Mouse (Mus musculus) NIH3T3 (cell line): ENCODE measurements around the gene Ppm1m.

Source experiments
- DNase-seq: peaks from one replicate; pipeline ENCODE4 v3.0.0-alpha.2; 2012; ENCODE audit warnings: low read depth

The Ppm1m gene

DNA sequence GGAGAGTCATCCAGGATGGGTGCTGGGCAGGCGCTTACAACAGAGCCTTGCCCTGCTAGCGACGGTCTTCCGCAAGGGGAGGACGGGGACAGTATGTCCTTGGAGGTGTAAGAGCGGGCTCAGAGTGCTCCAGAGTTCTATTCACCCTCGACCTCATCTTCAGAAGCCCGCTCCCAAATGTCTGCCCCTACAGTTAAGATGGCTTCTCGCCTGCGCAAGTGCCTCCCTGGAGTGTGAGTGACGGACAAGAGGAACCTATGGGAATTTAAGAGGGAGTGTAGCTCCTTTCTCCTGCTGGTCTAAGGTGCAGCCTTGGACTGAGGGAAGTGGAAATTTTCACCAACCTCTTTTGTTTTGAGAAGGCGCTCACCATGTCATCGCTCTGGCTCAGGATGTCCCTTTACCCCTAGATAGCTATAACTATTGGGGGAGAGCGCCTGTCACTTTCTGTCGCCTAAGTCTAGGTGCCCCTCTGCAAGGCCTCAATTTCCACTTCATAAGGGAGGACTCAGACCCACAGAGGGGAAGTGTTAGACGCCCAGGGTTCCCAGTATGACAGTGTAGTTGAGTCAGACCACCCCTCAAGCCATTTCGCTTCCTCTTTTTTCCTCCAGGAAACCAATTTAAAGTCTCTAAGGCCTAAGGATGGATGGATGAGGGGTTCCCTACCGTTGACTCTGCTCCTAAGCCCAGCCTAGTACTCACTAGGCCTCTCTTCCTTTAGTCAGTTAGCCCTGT, at the start of gene Ppm1m:
Ppm1m (minus strand) TSS at position 212 of the 738 bp plus-strand sequence.
- DNase-seq, result no peak

- DNase-seq, result no peak
Observed at GRCm38 (mm10) chr9:106242813-106243488, 43.4 kb upstream of the Ppm1m start.

GRCm38 (mm10) chr9:106241541-106242164, 42.1 kb upstream of the Ppm1m start:
- no peak for DNase-seq

- no peak for DNase-seq
Observed at GRCm38 (mm10) chr9:106237878-106238277, 38.3 kb upstream of the Ppm1m start.

DNA sequence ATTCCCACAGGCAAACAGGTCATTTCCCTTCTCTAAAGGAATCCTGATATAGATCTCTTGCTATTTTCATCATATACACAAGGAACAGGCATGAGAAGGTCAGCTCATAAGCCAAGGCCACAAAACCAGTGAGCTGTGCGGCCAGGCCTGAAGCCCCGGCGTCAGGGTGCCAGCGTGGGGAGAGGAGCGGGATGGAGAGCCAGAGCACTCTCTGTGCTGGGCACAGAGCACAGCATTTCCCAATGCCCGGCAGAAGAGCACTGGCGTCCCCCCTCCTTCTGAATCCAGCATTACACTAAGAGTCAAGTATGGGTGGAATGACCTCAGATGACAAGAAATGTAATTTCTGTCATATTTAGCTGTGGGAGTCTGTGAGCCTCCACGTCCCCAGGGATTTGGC, 37.9 kb upstream of the Ppm1m start:
- no peak for DNase-seq

DNA sequence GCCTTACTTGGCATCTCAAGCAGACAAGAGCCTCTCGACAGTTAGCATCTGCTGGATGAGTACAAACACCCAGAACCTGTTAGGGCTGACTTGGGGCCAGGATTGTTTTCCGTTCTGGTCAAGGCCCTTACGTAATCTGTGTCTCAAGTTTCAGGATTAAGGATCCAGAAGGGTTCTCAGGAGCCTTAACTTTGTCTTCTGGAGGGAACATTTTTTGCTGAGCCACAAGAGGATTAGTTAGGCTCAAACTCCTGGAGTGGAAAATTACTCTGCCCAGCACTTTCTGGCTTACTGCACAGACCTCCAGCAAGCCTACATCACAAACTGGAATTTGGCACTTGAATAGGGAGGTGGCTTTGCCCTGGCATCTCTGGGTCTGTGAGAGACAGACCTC, 37.3 kb upstream of the Ppm1m start:
- DNase-seq, result peak; percentile 44

- no peak for DNase-seq
Observed at GRCm38 (mm10) chr9:106236156-106236817, 36.7 kb upstream of the Ppm1m start.

DNA sequence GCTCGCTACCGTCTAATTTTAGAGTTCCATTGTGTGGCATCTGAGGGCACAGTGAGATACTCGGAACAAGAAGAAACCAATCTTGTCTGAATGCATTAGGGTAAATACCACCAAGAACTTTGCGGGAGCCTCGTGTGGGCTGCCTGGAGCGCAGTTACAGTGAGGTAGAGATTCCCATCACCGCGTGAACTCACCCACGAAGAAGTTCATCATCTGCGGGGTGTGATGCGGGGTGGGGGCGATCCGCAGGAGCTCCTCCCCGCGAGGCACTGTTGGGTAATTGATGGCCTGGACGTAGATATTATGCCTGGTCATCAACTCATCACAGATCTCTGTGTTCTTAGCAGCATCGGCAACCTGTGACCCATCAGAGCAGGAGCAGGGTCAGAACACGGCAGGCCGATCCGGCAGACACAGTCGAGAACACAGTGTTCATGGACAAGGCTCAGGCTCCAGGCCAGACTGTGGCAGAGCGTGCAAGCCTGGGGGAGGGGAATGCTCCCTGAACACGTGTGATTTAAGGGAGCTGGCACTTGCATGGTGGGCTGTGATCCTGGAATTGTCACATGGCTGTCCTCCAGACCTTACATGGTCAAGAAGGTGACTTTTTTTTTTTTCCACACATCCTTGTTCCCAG, 35.8 kb upstream of the Ppm1m start:
- no peak for DNase-seq

DNA sequence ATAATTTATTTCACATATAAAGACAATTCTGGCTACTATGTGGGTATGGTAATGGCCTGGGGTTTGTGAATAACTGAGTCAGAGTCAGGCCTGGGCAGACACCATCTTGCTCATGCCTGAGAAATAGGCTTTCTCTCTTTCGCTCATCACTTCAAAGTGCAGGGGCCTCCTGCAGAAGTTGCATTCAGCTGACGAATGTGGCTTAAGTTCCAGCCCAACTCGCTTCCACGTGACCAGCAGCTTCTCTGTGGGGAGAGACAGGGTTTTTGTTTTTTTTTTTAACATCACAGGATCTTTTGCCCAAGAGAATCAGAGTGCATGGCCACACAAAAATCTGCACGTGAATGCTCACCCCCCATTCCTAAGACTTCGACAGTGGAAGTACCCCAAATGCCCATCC, 34.4 kb upstream of the Ppm1m start:
- DNase-seq, result no peak

- no peak for DNase-seq
Observed at GRCm38 (mm10) chr9:106232956-106233355, 33.4 kb upstream of the Ppm1m start.

DNA sequence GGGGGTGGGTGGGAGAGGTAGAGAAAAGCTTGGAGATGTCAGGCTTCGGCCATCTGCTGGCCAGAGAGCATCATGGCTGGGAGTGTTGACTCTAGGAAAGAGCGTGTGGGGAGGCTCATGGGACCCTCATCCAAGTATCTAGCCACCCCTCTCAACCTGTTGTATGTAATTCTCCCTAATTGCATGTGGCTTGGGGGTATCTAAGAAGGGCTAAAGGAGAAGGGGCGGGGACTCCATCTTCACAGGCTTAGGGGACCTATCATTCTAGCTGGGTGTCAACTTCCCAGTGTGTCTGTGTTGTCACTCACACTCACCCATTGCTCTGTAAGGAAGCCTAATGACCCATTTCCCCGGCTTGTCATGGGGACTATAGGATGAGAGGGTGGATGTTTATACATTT, 32.3 kb upstream of the Ppm1m start:
- DNase-seq, result no peak

- DNase-seq, result no peak
Observed at GRCm38 (mm10) chr9:106231220-106231619, 31.7 kb upstream of the Ppm1m start.

- peak; percentile 22 for DNase-seq
Observed at GRCm38 (mm10) chr9:106230734-106231106, 31.2 kb upstream of the Ppm1m start.

DNA sequence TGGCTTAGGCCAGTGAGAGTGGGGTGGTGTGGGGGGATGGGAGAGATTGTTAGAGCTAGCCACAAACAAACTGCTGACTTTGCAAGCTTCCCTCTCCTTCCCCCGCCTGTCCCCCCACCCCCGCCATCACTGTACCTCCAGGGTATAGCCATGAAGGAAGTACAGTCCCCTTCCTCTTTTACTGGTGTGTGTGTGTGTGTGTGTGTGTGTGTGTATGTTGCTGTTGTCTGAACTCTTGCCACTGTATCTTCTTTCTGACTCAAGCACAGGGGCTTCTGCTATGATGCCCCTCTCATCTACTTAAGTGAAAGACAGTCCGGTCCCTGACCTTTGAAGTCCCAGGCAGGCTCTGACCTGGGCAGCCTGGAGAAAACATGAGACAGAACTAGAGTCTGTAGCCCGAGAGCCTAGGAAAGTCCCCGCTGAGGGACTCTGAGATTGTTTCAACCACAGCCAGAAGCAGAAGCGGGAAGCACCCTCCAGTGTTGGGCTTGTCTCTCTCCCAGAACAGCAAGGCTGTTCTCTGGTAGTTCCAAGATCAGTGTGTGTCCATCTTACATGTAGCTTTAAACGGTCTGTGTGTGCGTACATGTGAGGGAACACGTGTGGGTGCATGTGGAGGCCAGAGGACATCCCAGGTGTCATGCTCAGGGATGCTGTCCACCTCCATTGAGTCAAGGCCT, 30.6 kb upstream of the Ppm1m start:
- no peak for DNase-seq

DNA sequence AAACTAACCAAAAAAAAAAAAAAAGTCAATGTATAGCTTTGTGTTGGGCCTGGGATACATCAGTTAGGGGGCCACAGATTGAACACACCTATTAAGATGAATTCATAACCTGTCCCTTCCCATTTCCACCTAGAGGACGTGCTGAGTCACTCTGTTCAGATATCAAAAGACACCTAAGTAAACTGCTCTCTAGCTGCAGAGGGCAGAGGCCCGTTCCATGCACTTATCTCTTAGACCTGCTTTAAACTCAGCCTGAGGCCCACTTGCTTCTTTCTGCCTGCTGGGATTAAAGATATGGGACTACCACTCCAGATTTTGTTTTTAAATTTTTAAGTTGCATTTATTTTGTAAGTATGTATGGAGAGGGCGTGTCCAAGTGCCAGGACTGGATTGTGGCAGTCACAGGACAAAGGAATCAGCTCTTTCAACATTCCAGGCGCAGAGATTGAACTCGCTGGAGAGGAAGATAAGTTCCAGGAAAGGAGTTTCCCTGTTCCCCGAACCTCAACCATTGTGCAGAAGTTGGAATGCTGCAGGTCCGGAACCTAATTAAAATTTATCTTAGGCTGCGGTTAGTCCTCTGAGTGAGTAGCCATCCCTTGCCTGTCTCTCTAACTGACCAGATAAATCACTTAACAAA, 28.4 kb upstream of the Ppm1m start:
- DNase-seq, result no peak

DNA sequence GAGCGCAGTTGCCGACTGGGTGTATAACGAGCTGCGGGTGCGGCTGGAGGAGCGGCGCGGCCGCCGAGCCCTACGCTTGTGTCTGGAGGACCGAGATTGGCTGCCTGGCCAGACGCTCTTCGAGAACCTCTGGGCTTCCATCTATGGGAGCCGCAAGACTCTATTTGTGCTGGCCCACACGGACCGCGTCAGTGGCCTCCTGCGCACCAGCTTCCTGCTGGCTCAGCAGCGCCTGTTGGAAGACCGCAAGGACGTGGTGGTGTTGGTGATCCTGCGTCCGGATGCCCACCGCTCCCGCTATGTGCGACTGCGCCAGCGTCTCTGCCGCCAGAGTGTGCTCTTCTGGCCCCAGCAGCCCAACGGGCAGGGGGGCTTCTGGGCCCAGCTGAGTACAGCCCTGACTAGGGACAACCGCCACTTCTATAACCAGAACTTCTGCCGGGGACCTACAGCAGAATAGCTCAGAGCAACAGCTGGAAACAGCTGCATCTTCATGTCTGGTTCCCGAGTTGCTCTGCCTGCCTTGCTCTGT, 26.7 kb upstream of the Ppm1m start:
- no peak for DNase-seq

- DNase-seq, result no peak
Observed at GRCm38 (mm10) chr9:106225469-106226150, 26.1 kb upstream of the Ppm1m start.

- DNase-seq, result no peak
Observed at GRCm38 (mm10) chr9:106222994-106223393, 23.4 kb upstream of the Ppm1m start.

- no peak for DNase-seq
Observed at GRCm38 (mm10) chr9:106222261-106222851, 22.8 kb upstream of the Ppm1m start, which contains the start of gene Tlr9. Tlr9 (plus strand) TSS chr9:106222598.
